Mouse (Mus musculus) CH12.LX (cell line): ENCODE results near the gene Mapkapk2. TPM values are rescaled to one million over a fixed set of nuclear protein-coding genes. Genes with fewer than 3 reads are reported as not detected.
A peak's percentile ranks its signal among the peaks of the same experiment; 100 is the strongest.

Source experiments
- DNase-seq: peaks from one replicate; pipeline ENCODE4 v3.0.0-alpha.2; 2013; ENCODE audit errors: extremely low read depth
- H3K27ac ChIP-seq: 2 replicates; pipeline ENCODE4 v1.5.1; 2012; ENCODE audit warnings: low read depth, mild to moderate bottlenecking, control low read depth, moderate library complexity; ENCODE audit not compliant: insufficient read depth
- H3K27me3 ChIP-seq: replicated peaks from 2 replicates; pipeline ENCODE3; 2012; ENCODE audit warnings: inconsistent platforms
- H3K36me3 ChIP-seq, 2 experiments: replicated peaks in 1 of 2; 2 replicates each; pipeline versions ENCODE3 to v1.6.1; 2012; ENCODE audit warnings: inconsistent platforms in 1 of 2, low read length in 1 of 2, mild to moderate bottlenecking in 1 of 2, mixed read lengths in 1 of 2, moderate library complexity in 1 of 2; ENCODE audit not compliant: control insufficient read depth in 1 of 2, insufficient read depth in 1 of 2
- H3K4me1 ChIP-seq, 2 experiments: 2 replicates each; pipeline ENCODE4 v1.6.1; 2012; ENCODE audit warnings: inconsistent platforms in 1 of 2, moderate library complexity in 1 of 2; ENCODE audit not compliant: insufficient read depth in 2 of 2, control insufficient read depth in 1 of 2
- H3K4me2 ChIP-seq: 2 replicates; pipeline ENCODE4 v1.6.1; 2012; ENCODE audit warnings: low read depth, mild to moderate bottlenecking, control low read depth; ENCODE audit not compliant: poor library complexity, insufficient read depth, severe bottlenecking
- H3K4me3 ChIP-seq, 3 experiments: fragments of 150-350 bp in 1 of 3; sonication (generic) in 1 of 3; replicated peaks in 1 of 3; 2 replicates each; pipeline versions ENCODE3 to v1.5.1; 2011 to 2012; ENCODE audit warnings: low read depth in 2 of 3, low read length in 2 of 3, mild to moderate bottlenecking in 2 of 3, moderate library complexity in 2 of 3, control low read depth in 1 of 3, improper control_type of control experiment in 1 of 3, inconsistent platforms in 1 of 3, mixed read lengths in 1 of 3; ENCODE audit not compliant: poor library complexity in 1 of 3
- H3K79me2 ChIP-seq: replicated peaks from 2 replicates; pipeline ENCODE4 v1.6.1; 2012; ENCODE audit warnings: mild to moderate bottlenecking, moderate library complexity; ENCODE audit not compliant: control insufficient read depth, poor library complexity, insufficient read depth, severe bottlenecking; ENCODE audit errors: extremely low read depth
- H3K9ac ChIP-seq: 2 replicates; pipeline ENCODE4 v1.6.1; 2012; ENCODE audit warnings: low read depth, mild to moderate bottlenecking, control low read depth, moderate library complexity; ENCODE audit not compliant: insufficient read depth
- H3K9me3 ChIP-seq: replicated peaks from 2 replicates; pipeline ENCODE3; 2012; ENCODE audit warnings: low read length, inconsistent platforms, mixed read lengths
- CTCF ChIP-seq, 2 experiments: IDR thresholded peaks in 1 of 2; conservative IDR thresholded peaks in 1 of 2; 2 replicates each; pipeline ENCODE4 v1.5.1; 2011 to 2012; ENCODE audit warnings: low read depth in 2 of 2, low read length in 2 of 2, improper control_type of control experiment in 1 of 2, inconsistent platforms in 1 of 2, mild to moderate bottlenecking in 1 of 2, moderate library complexity in 1 of 2
- E2F4 ChIP-seq: IDR thresholded peaks from 2 replicates; pipeline ENCODE4 v1.6.1; 2011; ENCODE audit warnings: low read depth, low read length, improper control_type of control experiment; ENCODE audit not compliant: insufficient replicate concordance
- ETS1 ChIP-seq: conservative IDR thresholded peaks from 2 replicates; pipeline ENCODE4 v1.6.1; 2012; ENCODE audit warnings: low read depth, mild to moderate bottlenecking, inconsistent platforms, low read length, improper control_type of control experiment, moderate library complexity
- KAT2A ChIP-seq: IDR thresholded peaks from 2 replicates; pipeline ENCODE4 v1.6.1; 2012; ENCODE audit warnings: low read length, improper control_type of control experiment, inconsistent platforms; ENCODE audit not compliant: insufficient replicate concordance
- MEF2A ChIP-seq: IDR thresholded peaks from 2 replicates; pipeline ENCODE4 v1.6.1; 2014; ENCODE audit warnings: low read depth, mild to moderate bottlenecking, inconsistent platforms, low read length, improper control_type of control experiment, borderline replicate concordance
- PAX5 ChIP-seq: IDR thresholded peaks from 2 replicates; pipeline ENCODE4 v1.6.1; 2012; ENCODE audit warnings: low read length, inconsistent platforms, mixed read lengths
- RAD21 ChIP-seq: IDR thresholded peaks from 2 replicates; pipeline ENCODE4 v1.6.1; 2011; ENCODE audit warnings: low read depth, mild to moderate bottlenecking, low read length, improper control_type of control experiment, moderate library complexity
- TCF12 ChIP-seq: IDR thresholded peaks from 2 replicates; pipeline ENCODE4 v1.6.1; 2014; ENCODE audit warnings: low read depth, mild to moderate bottlenecking, inconsistent platforms, low read length, improper control_type of control experiment
- USF1 ChIP-seq: IDR thresholded peaks from 2 replicates; pipeline ENCODE4 v1.6.1; 2014; ENCODE audit warnings: low read depth, mild to moderate bottlenecking, inconsistent platforms, low read length, improper control_type of control experiment
- ZC3H11A ChIP-seq: IDR thresholded peaks from 2 replicates; pipeline ENCODE4 v1.6.1; 2012; ENCODE audit warnings: low read depth, mild to moderate bottlenecking, inconsistent platforms, low read length, improper control_type of control experiment
- ZMIZ1 ChIP-seq: IDR thresholded peaks from 2 replicates; pipeline ENCODE4 v1.6.1; 2012; ENCODE audit warnings: low read depth, mild to moderate bottlenecking, inconsistent platforms, low read length, improper control_type of control experiment
- dilution Hi-C: fragments of 300-500 bp; cut with MboI; formaldehyde crosslinking; loops from 2 replicates; pipeline ENCODE4 v1.14.3; 2020; ENCODE audit warnings: low sequenced_read_pairs; ENCODE audit not compliant: extremely low pct_unique_long_range_greater_than_20kb, extremely low pct_ligation_motif_present
- in situ Hi-C: fragments of 300-500 bp; cut with MboI; formaldehyde crosslinking; loops from 3 replicates; pipeline ENCODE4 v1.14.3; 2019; ENCODE audit warnings: low sequenced_read_pairs, low pct_ligation_motif_present, low pct_unique_long_range_greater_than_20kb, mixed read lengths
- polyA plus RNA-seq: library from polyadenylated mRNA; unstranded; fragments of >175 nt; gene quantifications from 2 replicates; pipeline ENCODE4 v1.2.1, GENCODE M21; 2012; ENCODE audit warnings: low read depth; ENCODE audit not compliant: insufficient read length
- total RNA-seq, 2 experiments: library from RNA; depleted of rRNA; stranded (reverse); fragments of 300-350 nt in 1 of 2; fragments of >200 nt in 1 of 2; gene quantifications; 2 replicates each; pipeline ENCODE4 v1.2.3; 2012 to 2014

The Mapkapk2 gene
- total and polyA plus RNA-seq, 3 experiments, result 55.0 to 63.5 (median 62.9) TPM

DNA sequence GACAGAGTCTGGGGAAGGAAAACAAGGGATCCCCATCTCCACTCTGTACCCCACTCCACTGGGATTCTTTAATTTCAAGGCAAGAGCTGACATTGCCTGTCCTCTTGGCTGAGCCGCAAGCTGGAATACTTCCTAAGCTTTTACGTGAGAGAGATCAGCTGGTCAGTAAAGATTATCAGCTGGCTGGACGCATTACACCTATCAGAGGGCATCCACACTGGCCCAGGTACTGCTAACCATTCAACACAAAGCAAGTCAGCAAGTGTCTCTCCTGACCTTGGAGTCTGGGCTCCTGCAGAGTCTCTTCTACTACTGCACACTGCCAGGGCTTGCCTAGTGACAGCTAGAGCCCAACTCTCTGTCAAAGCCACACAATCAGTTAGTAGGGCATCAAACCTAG, 6.1 kb downstream of the Mapkapk2 start:
- Histone ChIP-seq H3K9me3 (no peaks in the 10 kb centered on the region), H3K4me2 (no peak overlapping the region), H3K9ac (no peak overlapping the region), H3K27me3 (no peaks in the 10 kb centered on the region), H3K4me3 (no peak overlapping the region), H3K4me1 (peaks cover 22 to 68% of the 10 kb centered on the region in 2 experiments), H3K36me3 (peaks cover 0 to 36% of the 10 kb centered on the region in 2 experiments), H3K27ac (no peak overlapping the region), H3K79me2 (peaks cover 37% of the 10 kb centered on the region)
- in situ Hi-C loops, result no loop called here
- no peak for TF ChIP-seq USF1
- dilution Hi-C loops, result no loop called here
- DNase-seq, result no peak

DNA sequence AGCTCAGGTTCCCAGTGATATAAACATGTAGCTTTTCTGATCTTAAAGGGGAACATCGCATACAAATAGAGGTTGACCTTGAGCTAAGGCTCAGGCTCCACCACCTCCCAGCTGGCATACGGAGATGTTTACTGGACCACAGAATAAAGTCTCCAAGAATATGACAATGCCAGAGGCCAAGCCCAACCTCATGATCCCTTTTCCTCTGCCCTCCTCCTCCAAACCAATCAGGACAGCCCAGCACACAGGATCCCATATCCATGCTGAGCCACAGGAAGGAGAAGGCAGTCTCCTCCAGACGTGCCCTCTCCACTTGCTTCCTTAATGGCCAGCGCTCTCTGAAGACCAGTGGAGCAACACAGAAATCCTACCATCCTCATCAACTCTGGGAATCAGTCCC, 6.7 kb downstream of the Mapkapk2 start:
- dilution Hi-C loops (no loop called here), in situ Hi-C loops (no loop called here)
- TF ChIP-seq ZC3H11A (no peak), ZMIZ1 (no peak), TCF12 (no peak), E2F4 (no peak), RAD21 (no peak), KAT2A (no peak), PAX5 (no peak), CTCF (conservative IDR thresholded peaks at IDR 0.05 in 1 of 2, IDR thresholded peaks at IDR 0.05 in 1 of 2; ENCODE audit: low read depth in 2 of 2, low read length in 2 of 2) (no peak)
- no peak for DNase-seq
- Histone ChIP-seq H3K9me3 (no peaks in the 10 kb centered on the region), H3K27ac (no peak overlapping the region), H3K4me3 (no peak overlapping the region), H3K4me1 (peaks cover 22 to 71% of the 10 kb centered on the region in 2 experiments), H3K9ac (no peak overlapping the region), H3K27me3 (no peaks in the 10 kb centered on the region), H3K36me3 (peaks cover 0 to 36% of the 10 kb centered on the region in 2 experiments), H3K79me2 (peaks cover 34% of the 10 kb centered on the region), H3K4me2 (no peak overlapping the region)

DNA sequence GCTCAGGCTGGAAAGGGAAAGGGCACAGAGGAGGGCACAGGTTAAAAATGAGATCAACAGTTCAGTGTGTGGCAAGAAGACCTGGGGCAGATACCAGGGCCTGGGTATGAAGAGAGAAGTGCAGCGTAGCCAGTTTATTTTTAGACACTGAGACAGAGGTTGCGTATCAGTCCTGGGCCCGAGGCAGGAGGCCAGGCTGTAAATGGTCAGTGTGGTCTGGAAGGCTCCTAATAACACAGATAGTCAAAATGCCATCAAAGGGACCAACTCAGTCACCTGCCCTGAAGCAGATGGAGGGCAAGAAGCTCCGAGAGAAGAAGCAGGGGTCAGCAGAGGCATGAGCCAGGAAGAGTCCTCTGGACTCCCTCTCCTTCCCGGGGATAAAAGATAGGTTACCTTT, 7.4 kb downstream of the Mapkapk2 start:
- no peak overlapping the region for H3K27ac ChIP-seq
- no peaks in the 10 kb centered on the region for H3K27me3 ChIP-seq
- H3K9me3 ChIP-seq, result no peaks in the 10 kb centered on the region
- dilution Hi-C loops (no loop called here), in situ Hi-C loops (no loop called here)
- DNase-seq, result no peak
- peaks cover 0 to 36% of the 10 kb centered on the region in 2 experiments for H3K36me3 ChIP-seq
- TF ChIP-seq MEF2A (peak; percentile 63; the same call in 1 of the 2 replicates), ETS1 (no peak)
- peaks cover 35% of the 10 kb centered on the region for H3K79me2 ChIP-seq
- H3K4me1 ChIP-seq, result peaks cover 23 to 71% of the 10 kb centered on the region in 2 experiments
- H3K4me3 ChIP-seq, result no peak overlapping the region
- no peak overlapping the region; the same call in 1 of the 2 replicates for H3K4me2 ChIP-seq
- no peak overlapping the region for H3K9ac ChIP-seq
